Mouse (Mus musculus): Measurements from ENCODE around the gene Psmd8. TPM values are rescaled to one million over a fixed set of nuclear protein-coding genes. Genes with fewer than 3 reads are reported as not detected.
"Not testable (repeated sequence)": the region's sequence is repeated elsewhere in the genome, so short reads cannot be mapped to it uniquely, and the experiment has no call there.

Gene Psmd8
- polyA plus RNA-seq (2016; fragmentation: Nextera tagmentation; extraction: Ambion mirVana), result 303 and 307 TPM in 2 replicates

- under 1% methylated on average over 62 of the region's 62 CpGs for WGBS
- Histone ChIP-seq H3K27ac (replicated peaks) (peak within 1 kb of the TSS; percentile 91), H3K27me3 (replicated peaks; ENCODE audit: low read depth, poor library complexity, severe bottlenecking) (0 out of 2 replicates have a peak, but pooled peaks cover 2% of the 10 kb centered on the region), H3K4me3 (peak within 1 kb of the TSS; percentile 78), H3K36me3 (replicated peaks) (peaks cover 34% of the 10 kb centered on the region), H3K9me3 (no peaks in the 10 kb centered on the region), H3K4me1 (peaks cover 17% of the 10 kb centered on the region)
- DNase-seq (ENCODE audit: low spot score), result peak; percentile 98
Measured at GRCm38 (mm10) chr7:29180077-29180853, at the start of gene Psmd8. Psmd8 (minus strand) TSS chr7:29180701.

DNA sequence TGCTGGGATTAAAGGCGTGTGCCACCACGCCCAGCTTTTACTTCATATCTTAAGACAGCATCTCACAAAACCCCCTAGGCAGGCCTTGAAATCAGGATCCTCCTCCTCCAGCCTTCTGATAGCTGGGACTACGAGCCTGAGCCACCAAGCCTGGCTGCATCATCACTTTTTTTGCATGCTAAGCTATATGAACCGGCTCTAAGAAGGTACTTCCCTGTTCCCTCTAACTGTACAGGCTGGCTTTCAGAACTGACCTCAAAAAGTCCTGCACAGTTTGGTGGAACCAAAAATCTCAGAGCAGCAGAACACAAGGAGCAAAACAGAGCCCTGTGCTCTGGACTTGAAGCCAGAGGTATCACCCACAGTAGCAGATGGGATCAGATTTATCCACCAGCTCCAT, 47.7 kb upstream of the Psmd8 start:
- DNase-seq (ENCODE audit: low spot score), result no peak
- H3K36me3 ChIP-seq (replicated peaks), result no peaks in the 10 kb centered on the region
- H3K9me3 ChIP-seq, result no peaks in the 10 kb centered on the region
- no peak overlapping the region for H3K4me3 ChIP-seq
- no peak overlapping the region for H3K27ac ChIP-seq (replicated peaks)
- H3K4me1 ChIP-seq, result peaks cover 31% of the 10 kb centered on the region
- peaks cover 42% of the 10 kb centered on the region for H3K27me3 ChIP-seq (replicated peaks; ENCODE audit: low read depth, poor library complexity, severe bottlenecking)
- WGBS, result 77% methylated on average over 4 of the region's 4 CpGs

GRCm38 (mm10) chr7:29225520-29225919, 45.0 kb upstream of the Psmd8 start:
- WGBS, result 70% methylated on average over 13 of the region's 13 CpGs

GRCm38 (mm10) chr7:29224756-29225394, 44.4 kb upstream of the Psmd8 start:
- peaks cover 9% of the 10 kb centered on the region for H3K27me3 ChIP-seq (replicated peaks; ENCODE audit: low read depth, poor library complexity, severe bottlenecking)
- no peaks in the 10 kb centered on the region for H3K36me3 ChIP-seq (replicated peaks)
- peak overlapping the region; percentile 51 for H3K4me3 ChIP-seq
- peaks cover 10% of the 10 kb centered on the region for H3K9me3 ChIP-seq
- peak; percentile 76 for DNase-seq (ENCODE audit: low spot score)
- peak overlapping the region; percentile 80 for H3K27ac ChIP-seq (replicated peaks)
- peaks cover 16% of the 10 kb centered on the region for H3K4me1 ChIP-seq
- 9% methylated on average over 16 of the region's 16 CpGs for WGBS

More at GRCm38 (mm10) chr7:29225520-29225919, 45.0 kb upstream of the Psmd8 start:
- Histone ChIP-seq H3K4me1 (peaks cover 19% of the 10 kb centered on the region), H3K27ac (replicated peaks) (peak overlapping the region; percentile 80), H3K9me3 (0 out of 2 replicates have a peak, but pooled peaks cover 3% of the 10 kb centered on the region), H3K27me3 (replicated peaks; ENCODE audit: low read depth, poor library complexity, severe bottlenecking) (peaks cover 15% of the 10 kb centered on the region), H3K4me3 (peak overlapping the region; percentile 51), H3K36me3 (replicated peaks) (no peaks in the 10 kb centered on the region)
- DNase-seq (ENCODE audit: low spot score), result no peak

DNA sequence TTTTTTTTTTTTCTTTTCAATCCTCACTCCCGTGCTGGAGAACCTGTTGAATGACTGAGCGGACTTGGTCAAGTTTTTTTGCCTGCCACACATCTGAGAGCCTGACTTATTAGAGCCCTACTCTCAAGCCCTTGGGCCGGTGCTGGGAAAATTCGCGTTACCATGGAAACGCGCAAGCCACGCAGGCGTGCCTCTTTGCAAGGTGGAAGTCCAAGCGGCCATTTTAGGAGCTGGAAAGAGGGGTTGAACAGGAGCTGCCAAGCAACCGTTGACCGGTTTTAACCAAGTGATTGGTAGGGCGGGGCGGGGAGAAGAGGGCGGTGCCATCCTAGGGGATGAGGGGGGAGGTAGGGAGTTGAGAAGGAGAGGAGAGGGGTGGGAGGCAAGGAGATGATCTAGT, 34.3 kb upstream of the Psmd8 start:
- Histone ChIP-seq H3K36me3 (replicated peaks) (no peaks in the 10 kb centered on the region), H3K4me1 (peaks cover 25% of the 10 kb centered on the region), H3K9me3 (peaks cover 11% of the 10 kb centered on the region), H3K4me3 (no peak overlapping the region), H3K27me3 (replicated peaks; ENCODE audit: low read depth, poor library complexity, severe bottlenecking) (peaks cover 26% of the 10 kb centered on the region), H3K27ac (replicated peaks) (no peak overlapping the region)
- WGBS, result 42% methylated on average over 15 of the region's 15 CpGs
- peak; percentile 30 for DNase-seq (ENCODE audit: low spot score)

DNA sequence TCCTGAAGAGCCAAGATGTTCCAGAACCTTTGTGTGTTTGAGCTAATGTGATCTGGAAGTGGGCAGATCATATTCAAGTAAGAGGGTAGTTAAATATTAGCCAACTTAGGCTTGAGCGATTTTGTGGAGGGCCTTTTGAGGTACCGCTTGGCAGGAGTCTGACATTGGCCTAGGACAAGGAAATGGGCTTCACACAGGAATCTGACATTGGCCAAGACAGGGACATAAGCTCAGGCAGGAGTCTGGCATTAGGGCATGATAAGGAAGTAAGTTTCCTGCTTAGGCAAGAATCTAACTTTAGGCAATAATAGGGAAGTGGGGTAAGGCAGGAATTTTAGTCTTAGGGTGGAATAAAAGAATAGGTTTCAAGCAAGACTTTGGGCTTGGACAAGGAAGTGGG, 33.7 kb upstream of the Psmd8 start:
- peaks cover 25% of the 10 kb centered on the region for H3K4me1 ChIP-seq
- no peak for DNase-seq (ENCODE audit: low spot score)
- no peak overlapping the region for H3K27ac ChIP-seq (replicated peaks)
- no peaks in the 10 kb centered on the region for H3K36me3 ChIP-seq (replicated peaks)
- H3K9me3 ChIP-seq, result peaks cover 5% of the 10 kb centered on the region
- peak overlapping the region; percentile 48 for H3K4me3 ChIP-seq
- H3K27me3 ChIP-seq (replicated peaks; ENCODE audit: low read depth, poor library complexity, severe bottlenecking), result peaks cover 26% of the 10 kb centered on the region
- 75% methylated on average over 2 of the region's 2 CpGs for WGBS

GRCm38 (mm10) chr7:29213675-29214082, 33.2 kb upstream of the Psmd8 start, which contains the start of gene Catsperg1:
Catsperg1 (minus strand) TSS chr7:29214035.
- WGBS, result 2% methylated on average over 20 of the region's 20 CpGs
- peak within 1 kb of the TSS; percentile 40; the same call in 1 of the 2 replicates for H3K27ac ChIP-seq (replicated peaks)
- H3K9me3 ChIP-seq, result peaks cover 4% of the 10 kb centered on the region; the same call in 1 of the 2 replicates
- no peaks in the 10 kb centered on the region for H3K36me3 ChIP-seq (replicated peaks)
- peaks cover 25% of the 10 kb centered on the region for H3K4me1 ChIP-seq
- peaks cover 26% of the 10 kb centered on the region for H3K27me3 ChIP-seq (replicated peaks; ENCODE audit: low read depth, poor library complexity, severe bottlenecking)
- H3K4me3 ChIP-seq, result peak within 1 kb of the TSS; percentile 48
- peak; percentile 84 for DNase-seq (ENCODE audit: low spot score)

GRCm38 (mm10) chr7:29212775-29213560, 32.5 kb upstream of the Psmd8 start:
- not testable (repeated sequence) for H3K9me3 ChIP-seq; H3K27ac ChIP-seq (replicated peaks); H3K36me3 ChIP-seq (replicated peaks)
- Histone ChIP-seq H3K4me3 (peak overlapping the region; percentile 48), H3K27me3 (replicated peaks; ENCODE audit: low read depth, poor library complexity, severe bottlenecking) (peaks cover 26% of the 10 kb centered on the region), H3K4me1 (peaks cover 25% of the 10 kb centered on the region)
- peak; percentile 11 for DNase-seq (ENCODE audit: low spot score)
- 11% methylated on average over 40 of the region's 40 CpGs for WGBS

GRCm38 (mm10) chr7:29212199-29212765, 31.8 kb upstream of the Psmd8 start:
- H3K4me1 ChIP-seq, result peaks cover 25% of the 10 kb centered on the region
- WGBS, result 13% methylated on average over 26 of the region's 26 CpGs
- H3K27me3 ChIP-seq (replicated peaks; ENCODE audit: low read depth, poor library complexity, severe bottlenecking), result peaks cover 26% of the 10 kb centered on the region
- H3K9me3 ChIP-seq, result peaks cover under 1% of the 10 kb centered on the region; the same call in 1 of the 2 replicates
- DNase-seq (ENCODE audit: low spot score), result peak; percentile 43
- peak overlapping the region; percentile 54 for H3K4me3 ChIP-seq
- no peaks in the 10 kb centered on the region for H3K36me3 ChIP-seq (replicated peaks)
- H3K27ac ChIP-seq (replicated peaks), result peak overlapping the region; percentile 48; the same call in 1 of the 2 replicates

GRCm38 (mm10) chr7:29211415-29212198, 31.1 kb upstream of the Psmd8 start:
- peak overlapping the region; percentile 48 for H3K27ac ChIP-seq (replicated peaks)
- no peaks in the 10 kb centered on the region for H3K9me3 ChIP-seq
- peak; percentile 83 for DNase-seq (ENCODE audit: low spot score)
- H3K4me1 ChIP-seq, result peaks cover 25% of the 10 kb centered on the region
- peak overlapping the region; percentile 54 for H3K4me3 ChIP-seq
- no peaks in the 10 kb centered on the region for H3K36me3 ChIP-seq (replicated peaks)
- H3K27me3 ChIP-seq (replicated peaks; ENCODE audit: low read depth, poor library complexity, severe bottlenecking), result peaks cover 26% of the 10 kb centered on the region
- WGBS, result 5% methylated on average over 34 of the region's 34 CpGs

GRCm38 (mm10) chr7:29211013-29211412, 30.5 kb upstream of the Psmd8 start:
- peak; percentile 18 for DNase-seq (ENCODE audit: low spot score)
- H3K27ac ChIP-seq (replicated peaks); H3K9me3 ChIP-seq; H3K36me3 ChIP-seq (replicated peaks): not testable (repeated sequence)
- H3K4me3 ChIP-seq, result peak overlapping the region; percentile 54
- WGBS, result 25% methylated on average over 15 of the region's 15 CpGs
- H3K27me3 ChIP-seq (replicated peaks; ENCODE audit: low read depth, poor library complexity, severe bottlenecking), result peaks cover 26% of the 10 kb centered on the region
- peaks cover 25% of the 10 kb centered on the region for H3K4me1 ChIP-seq
